Mouse (Mus musculus) cerebellum, adult 11 months (tissue): Measurements from ENCODE around the gene Thsd4.

Experiments
- DNase-seq: peaks from one replicate; pipeline ENCODE4 v3.0.0; 2022

Gene Thsd4

DNA sequence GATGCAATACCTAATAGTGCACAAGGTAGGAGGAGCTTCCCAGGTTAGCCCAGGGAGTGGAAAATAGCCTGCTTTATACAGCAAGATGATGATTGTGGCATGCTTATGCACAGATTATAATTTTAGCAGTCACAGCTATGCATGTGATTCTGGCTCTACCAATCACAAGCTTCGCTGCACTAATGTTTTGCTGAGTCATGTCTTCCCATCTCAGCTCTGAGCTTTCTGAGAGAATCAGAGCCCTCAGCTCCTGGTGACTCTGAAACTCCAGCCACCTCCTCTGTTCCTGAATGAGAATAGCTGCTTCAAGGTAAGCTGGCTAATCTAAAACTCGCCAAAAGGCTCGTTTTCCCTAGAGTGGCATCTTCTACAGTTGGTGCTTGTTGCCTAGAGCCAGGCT lies 591.6 kb downstream of the Thsd4 start:
- no peak for DNase-seq
